Mouse (Mus musculus): ENCODE data around the gene Mpv17.

- TF ChIP-seq POLR2A (IDR thresholded peaks at IDR 0.05; ENCODE audit: control insufficient read depth, extremely low read depth, insufficient read depth, low read length, poor library complexity) (no peak), CTCF (IDR thresholded peaks at IDR 0.05; ENCODE audit: borderline replicate concordance, control insufficient read depth, extremely low read depth, insufficient read depth, low read length, poor library complexity) (no peak)
Measured at GRCm38 (mm10) chr5:31126050-31126449, 28.0 kb downstream of the Mpv17 start.
